Mouse (Mus musculus): ENCODE measurements around the gene Rrn3. TPM values are rescaled to one million over a fixed set of nuclear protein-coding genes. Genes with fewer than 3 reads are reported as not detected.

The Rrn3 gene
- polyA plus RNA-seq, 1 experiment from 2014 or later, result 66.1 TPM

GRCm38 (mm10) chr16:13845031-13845430 lies 64.5 kb downstream of the Rrn3 start:
- H3K9me3 ChIP-seq (ENCODE audit: low read depth, low read length), result no peaks in the 10 kb centered on the region
- H3K36me3 ChIP-seq (ENCODE audit: insufficient read depth), result peaks cover 71% of the 10 kb centered on the region
- no peaks in the 10 kb centered on the region for H3K4me1 ChIP-seq (ENCODE audit: insufficient read depth)
- no peaks in the 10 kb centered on the region for H3K27me3 ChIP-seq (ENCODE audit: insufficient read depth, low read length)
- 94% methylated on average over 5 of the region's 5 CpGs for WGBS
- DNase-seq (no peak), ATAC-seq (ENCODE audit: insufficient read depth) (no peak)
- no peak overlapping the region for H3K9ac ChIP-seq
- TF ChIP-seq CTCF (IDR thresholded peaks at IDR 0.05; ENCODE audit: low read depth), result no peak
- H3K4me2 ChIP-seq, result no peak overlapping the region
- H3K27ac ChIP-seq (ENCODE audit: low read depth), result no peak overlapping the region
- no peak overlapping the region for H3K4me3 ChIP-seq (ENCODE audit: low read depth, low read length)

- WGBS, result 87% methylated on average over 1 of the region's 1 CpGs
- Histone ChIP-seq H3K27me3 (ENCODE audit: insufficient read depth, low read length) (no peaks in the 10 kb centered on the region), H3K4me3 (ENCODE audit: low read depth, low read length) (no peak overlapping the region)
Measured at GRCm38 (mm10) chr16:13846675-13847074, 66.2 kb downstream of the Rrn3 start.

GRCm38 (mm10) chr16:13848310-13848709 lies 67.8 kb downstream of the Rrn3 start:
- TF ChIP-seq CTCF (IDR thresholded peaks at IDR 0.05; ENCODE audit: low read depth), result no peak
- H3K4me3 ChIP-seq (ENCODE audit: low read depth, low read length), result no peak overlapping the region
- ATAC-seq (ENCODE audit: insufficient read depth) (no peak), DNase-seq (no peak)
- H3K27ac ChIP-seq (ENCODE audit: low read depth), result no peak overlapping the region
- H3K9ac ChIP-seq, result no peak overlapping the region
- H3K4me2 ChIP-seq, result no peak overlapping the region
- peaks cover 57% of the 10 kb centered on the region for H3K36me3 ChIP-seq (ENCODE audit: insufficient read depth)
- WGBS, result 47% methylated on average over 2 of the region's 2 CpGs
- H3K27me3 ChIP-seq (ENCODE audit: insufficient read depth, low read length), result no peaks in the 10 kb centered on the region
- no peaks in the 10 kb centered on the region for H3K4me1 ChIP-seq (ENCODE audit: insufficient read depth)
- H3K9me3 ChIP-seq (ENCODE audit: low read depth, low read length), result no peaks in the 10 kb centered on the region

More at GRCm38 (mm10) chr16:13846675-13847074, 66.2 kb downstream of the Rrn3 start:
- no peak for TF ChIP-seq CTCF (IDR thresholded peaks at IDR 0.05; ENCODE audit: low read depth)
- ATAC-seq (ENCODE audit: insufficient read depth) (no peak), DNase-seq (no peak)
- peaks cover 62% of the 10 kb centered on the region for H3K36me3 ChIP-seq (ENCODE audit: insufficient read depth)
- no peak overlapping the region for H3K4me2 ChIP-seq
- H3K4me1 ChIP-seq (ENCODE audit: insufficient read depth), result no peaks in the 10 kb centered on the region
- no peaks in the 10 kb centered on the region for H3K9me3 ChIP-seq (ENCODE audit: low read depth, low read length)
- H3K27ac ChIP-seq (ENCODE audit: low read depth), result no peak overlapping the region
- H3K9ac ChIP-seq, result no peak overlapping the region

GRCm38 (mm10) chr16:13851446-13851845 lies 70.9 kb downstream of the Rrn3 start:
- no peak for ATAC-seq (ENCODE audit: insufficient read depth)
- Histone ChIP-seq H3K9me3 (ENCODE audit: low read depth, low read length) (no peaks in the 10 kb centered on the region), H3K27ac (ENCODE audit: low read depth) (no peak overlapping the region), H3K4me2 (no peak overlapping the region), H3K36me3 (ENCODE audit: insufficient read depth) (peaks cover 60% of the 10 kb centered on the region), H3K4me3 (ENCODE audit: low read depth, low read length) (no peak overlapping the region), H3K4me1 (ENCODE audit: insufficient read depth) (no peaks in the 10 kb centered on the region), H3K9ac (no peak overlapping the region), H3K27me3 (ENCODE audit: insufficient read depth, low read length) (no peaks in the 10 kb centered on the region)
- 93% methylated on average over 4 of the region's 4 CpGs for WGBS
- no peak for DNase-seq
- TF ChIP-seq CTCF (IDR thresholded peaks at IDR 0.05; ENCODE audit: low read depth), result no peak

- WGBS, result 91% methylated on average over 4 of the region's 4 CpGs
- Histone ChIP-seq H3K4me2 (no peak overlapping the region), H3K36me3 (ENCODE audit: insufficient read depth) (peaks cover 58% of the 10 kb centered on the region), H3K9me3 (ENCODE audit: low read depth, low read length) (no peaks in the 10 kb centered on the region), H3K27ac (ENCODE audit: low read depth) (no peak overlapping the region), H3K9ac (no peak overlapping the region), H3K4me1 (ENCODE audit: insufficient read depth) (no peaks in the 10 kb centered on the region), H3K27me3 (ENCODE audit: insufficient read depth, low read length) (no peaks in the 10 kb centered on the region), H3K4me3 (ENCODE audit: low read depth, low read length) (no peak overlapping the region)
- ATAC-seq (ENCODE audit: insufficient read depth), result no peak
- no peak for DNase-seq
- no peak for TF ChIP-seq CTCF (IDR thresholded peaks at IDR 0.05; ENCODE audit: low read depth)
Measured at GRCm38 (mm10) chr16:13853886-13854285, 73.4 kb downstream of the Rrn3 start.

Small RNA genes lying within 50 kb of the gene (microRNA-seq; reads per million reads assigned to microRNA genes)
- gene Gm27734 (ENCODE audit: borderline number of aligned reads), result not detected

Other genes starting within 250 kb of the Rrn3 start
- 40.9 and 41.7 TPM in 2 replicates for gene Parn, start 112.5 kb upstream of the Rrn3 start, polyA plus RNA-seq (2014; fragmentation: Nextera tagmentation; extraction: Ambion mirVana)
- 41.2 and 42.2 TPM in 2 replicates for gene Bfar, start 108.8 kb upstream of the Rrn3 start, polyA plus RNA-seq (2014; fragmentation: Nextera tagmentation; extraction: Ambion mirVana)
- 6.2 and 6.6 TPM in 2 replicates for gene 3110001I22Rik, start 108.8 kb upstream of the Rrn3 start, polyA plus RNA-seq (2014; fragmentation: Nextera tagmentation; extraction: Ambion mirVana)
- gene Pla2g10, start 49.7 kb upstream of the Rrn3 start, polyA plus RNA-seq (2014; fragmentation: Nextera tagmentation; extraction: Ambion mirVana), result 0.68 and 0.93 TPM in 2 replicates
- 154 and 162 TPM in 2 replicates for gene Ntan1, start 38.1 kb downstream of the Rrn3 start, polyA plus RNA-seq (2014; fragmentation: Nextera tagmentation; extraction: Ambion mirVana)
- 92.2 and 96.6 TPM in 2 replicates for gene Pdxdc1, start 122.4 kb downstream of the Rrn3 start, polyA plus RNA-seq (2014; fragmentation: Nextera tagmentation; extraction: Ambion mirVana)
- 5.9 and 7.8 TPM in 2 replicates for gene Mpv17l, start 122.5 kb downstream of the Rrn3 start, polyA plus RNA-seq (2014; fragmentation: Nextera tagmentation; extraction: Ambion mirVana)
- 0.31 and 0.55 TPM in 2 replicates for gene 2900011O08Rik, start 205.9 kb downstream of the Rrn3 start, polyA plus RNA-seq (2014; fragmentation: Nextera tagmentation; extraction: Ambion mirVana)
- gene Ifitm7, start 206.2 kb downstream of the Rrn3 start, polyA plus RNA-seq (2014; fragmentation: Nextera tagmentation; extraction: Ambion mirVana), result not detected in 2 replicates